Mouse (Mus musculus): ENCODE measurements around the gene Il11. TPM values are rescaled to one million over a fixed set of nuclear protein-coding genes. Genes with fewer than 3 reads are reported as not detected.
A peak's percentile ranks its signal among the peaks of the same experiment; 100 is the strongest.

Il11 gene
- polyA plus RNA-seq, 1 experiment from 2014 or later: 0.56 TPM

GRCm38 (mm10) chr7:4747156-4747899 is 35.3 kb downstream of the Il11 start:
- no peaks in the 10 kb centered on the region for H3K9me3 ChIP-seq
- no peak overlapping the region for H3K4me3 ChIP-seq
- H3K9ac ChIP-seq: 0 out of 2 replicates have a peak overlapping the region, but pooled peaks have one; percentile 15
- 0 out of 2 replicates have a peak, but pooled peaks cover 9% of the 10 kb centered on the region for H3K27me3 ChIP-seq
- H3K4me2 ChIP-seq: no peak overlapping the region
- ATAC-seq (ENCODE audit: low FRiP score): no peak
- peaks cover 53% of the 10 kb centered on the region for H3K36me3 ChIP-seq
- no peak overlapping the region for H3K27ac ChIP-seq
- peaks cover 45% of the 10 kb centered on the region for H3K4me1 ChIP-seq (replicated peaks)
- 79% methylated on average over 9 of the region's 9 CpGs for WGBS

- H3K4me1 ChIP-seq (replicated peaks): peaks cover 45% of the 10 kb centered on the region
- peak overlapping the region; percentile 15; the same call in 1 of the 2 replicates for H3K9ac ChIP-seq
- H3K27ac ChIP-seq: no peak overlapping the region
- no peaks in the 10 kb centered on the region for H3K9me3 ChIP-seq
- H3K36me3 ChIP-seq: peaks cover 53% of the 10 kb centered on the region
- ATAC-seq (ENCODE audit: low FRiP score): no peak
- no peak overlapping the region for H3K4me3 ChIP-seq
- H3K4me2 ChIP-seq: no peak overlapping the region
- WGBS: 82% methylated on average over 22 of the region's 22 CpGs
- H3K27me3 ChIP-seq: 0 out of 2 replicates have a peak, but pooled peaks cover 4% of the 10 kb centered on the region
Measured at GRCm38 (mm10) chr7:4746326-4746980, 36.2 kb downstream of the Il11 start.

- peaks cover 54% of the 10 kb centered on the region for H3K4me1 ChIP-seq (replicated peaks)
- H3K27ac ChIP-seq: no peak overlapping the region
- no peak overlapping the region for H3K4me2 ChIP-seq
- no peak overlapping the region for H3K9ac ChIP-seq
- peaks cover 53% of the 10 kb centered on the region for H3K36me3 ChIP-seq
- H3K27me3 ChIP-seq: no peaks in the 10 kb centered on the region
- whole genome bisulfite sequencing: 97% methylated on average over 6 of the region's 6 CpGs
- ATAC-seq (ENCODE audit: low FRiP score): no peak
- no peak overlapping the region for H3K4me3 ChIP-seq
- H3K9me3 ChIP-seq: no peaks in the 10 kb centered on the region
Measured at GRCm38 (mm10) chr7:4744886-4745285, 37.8 kb downstream of the Il11 start.

GRCm38 (mm10) chr7:4743354-4743753 is 39.3 kb downstream of the Il11 start:
- H3K9ac ChIP-seq: no peak overlapping the region
- ATAC-seq (ENCODE audit: low FRiP score): no peak
- no peak overlapping the region for H3K4me3 ChIP-seq
- peaks cover 49% of the 10 kb centered on the region for H3K36me3 ChIP-seq
- peaks cover 62% of the 10 kb centered on the region for H3K4me1 ChIP-seq (replicated peaks)
- 64% methylated on average over 2 of the region's 2 CpGs for WGBS
- no peak overlapping the region for H3K27ac ChIP-seq
- H3K9me3 ChIP-seq: no peaks in the 10 kb centered on the region
- H3K27me3 ChIP-seq: no peaks in the 10 kb centered on the region
- H3K4me2 ChIP-seq: 0 out of 2 replicates have a peak overlapping the region, but pooled peaks have one; percentile 87

GRCm38 (mm10) chr7:4742482-4742819 is 40.2 kb downstream of the Il11 start:
- no peak overlapping the region for H3K4me3 ChIP-seq
- H3K9ac ChIP-seq: peak overlapping the region; percentile 93
- 86% methylated on average over 6 of the region's 6 CpGs for WGBS
- H3K4me1 ChIP-seq (replicated peaks): peaks cover 63% of the 10 kb centered on the region
- H3K27ac ChIP-seq: no peak overlapping the region
- no peaks in the 10 kb centered on the region for H3K9me3 ChIP-seq
- peak overlapping the region; percentile 87 for H3K4me2 ChIP-seq
- ATAC-seq (ENCODE audit: low FRiP score): no peak
- H3K27me3 ChIP-seq: no peaks in the 10 kb centered on the region
- peaks cover 46% of the 10 kb centered on the region for H3K36me3 ChIP-seq

GRCm38 (mm10) chr7:4741672-4742481 is 40.8 kb downstream of the Il11 start:
- Histone ChIP-seq H3K27me3 (no peaks in the 10 kb centered on the region), H3K4me1 (replicated peaks) (peaks cover 61% of the 10 kb centered on the region), H3K4me2 (peak overlapping the region; percentile 87), H3K9ac (peak overlapping the region; percentile 93), H3K36me3 (peaks cover 42% of the 10 kb centered on the region), H3K4me3 (peak overlapping the region; percentile 78), H3K27ac (peak overlapping the region; percentile 95), H3K9me3 (no peaks in the 10 kb centered on the region)
- 80% methylated on average over 21 of the region's 21 CpGs for WGBS
- no peak for ATAC-seq (ENCODE audit: low FRiP score)

GRCm38 (mm10) chr7:4741151-4741550 is 41.5 kb downstream of the Il11 start:
- Histone ChIP-seq H3K27me3 (no peaks in the 10 kb centered on the region), H3K4me1 (replicated peaks) (peaks cover 54% of the 10 kb centered on the region), H3K9me3 (no peaks in the 10 kb centered on the region), H3K4me3 (peak overlapping the region; percentile 78), H3K4me2 (peak overlapping the region; percentile 87), H3K27ac (peak overlapping the region; percentile 95), H3K36me3 (peaks cover 34% of the 10 kb centered on the region), H3K9ac (peak overlapping the region; percentile 93)
- ATAC-seq (ENCODE audit: low FRiP score): no peak
- WGBS: under 1% methylated on average over 4 of the region's 4 CpGs

- ATAC-seq (ENCODE audit: low FRiP score): peak; percentile 49
- Histone ChIP-seq H3K4me3 (peak overlapping the region; percentile 78), H3K27me3 (no peaks in the 10 kb centered on the region), H3K4me1 (replicated peaks) (peaks cover 45% of the 10 kb centered on the region), H3K27ac (peak overlapping the region; percentile 95), H3K36me3 (peaks cover 26% of the 10 kb centered on the region), H3K4me2 (peak overlapping the region; percentile 87), H3K9ac (peak overlapping the region; percentile 93), H3K9me3 (no peaks in the 10 kb centered on the region)
- 0% methylated on average over 5 of the region's 14 CpGs for WGBS
Measured at GRCm38 (mm10) chr7:4740309-4740727, 42.3 kb downstream of the Il11 start.

- H3K9ac ChIP-seq: peak within 1 kb of the TSS; percentile 93
- WGBS: under 1% methylated on average over 34 of the region's 44 CpGs
- H3K4me1 ChIP-seq (replicated peaks): peaks cover 44% of the 10 kb centered on the region
- H3K27ac ChIP-seq: peak within 1 kb of the TSS; percentile 95
- peaks cover 22% of the 10 kb centered on the region for H3K36me3 ChIP-seq
- peak within 1 kb of the TSS; percentile 78 for H3K4me3 ChIP-seq
- no peaks in the 10 kb centered on the region for H3K9me3 ChIP-seq
- ATAC-seq (ENCODE audit: low FRiP score): peak; percentile 97
- H3K4me2 ChIP-seq: peak within 1 kb of the TSS; percentile 87
- no peaks in the 10 kb centered on the region for H3K27me3 ChIP-seq
Measured at GRCm38 (mm10) chr7:4739544-4740275, 42.9 kb downstream of the Il11 start, which contains the start of gene Kmt5c. Gene Kmt5c, plus strand, starts transcription at chr7:4740115.

GRCm38 (mm10) chr7:4739041-4739543 is 43.6 kb downstream of the Il11 start:
- Histone ChIP-seq H3K36me3 (peaks cover 16% of the 10 kb centered on the region), H3K27ac (peak overlapping the region; percentile 88), H3K4me1 (replicated peaks) (peaks cover 44% of the 10 kb centered on the region), H3K27me3 (no peaks in the 10 kb centered on the region), H3K4me2 (peak overlapping the region; percentile 60), H3K9me3 (no peaks in the 10 kb centered on the region), H3K4me3 (peak overlapping the region; percentile 40), H3K9ac (peak overlapping the region; percentile 46; the same call in 1 of the 2 replicates)
- no peak for ATAC-seq (ENCODE audit: low FRiP score)
- 45% methylated on average over 10 of the region's 10 CpGs for WGBS

- Histone ChIP-seq H3K27me3 (no peaks in the 10 kb centered on the region), H3K9me3 (no peaks in the 10 kb centered on the region), H3K4me3 (no peak overlapping the region), H3K27ac (no peak overlapping the region), H3K4me1 (replicated peaks) (no peaks in the 10 kb centered on the region), H3K36me3 (no peaks in the 10 kb centered on the region), H3K9ac (no peak overlapping the region), H3K4me2 (no peak overlapping the region)
- ATAC-seq (ENCODE audit: low FRiP score): no peak
- WGBS: 70% methylated on average over 6 of the region's 6 CpGs
Measured at GRCm38 (mm10) chr7:4732968-4733392, 49.7 kb downstream of the Il11 start.

All from hindbrain, embryonic 13.5 days (tissue).